Mouse (Mus musculus) spleen, adult 2 months (tissue): ENCODE data around the gene Smarcal1.

Experiments used
- CTCF ChIP-seq: fragments of 200-500 bp; IDR thresholded peaks from 2 replicates; pipeline ENCODE4 v1.5.1; 2011; ENCODE audit warnings: mild to moderate bottlenecking, inconsistent platforms; ENCODE audit not compliant: insufficient read depth, insufficient read length, insufficient replicate concordance; ENCODE audit errors: extremely low read depth
- POLR2A ChIP-seq: fragments of 200-500 bp; IDR thresholded peaks from 2 replicates; pipeline ENCODE4 v1.6.1; 2011; ENCODE audit warnings: low read depth, low read length, inconsistent platforms

DNA sequence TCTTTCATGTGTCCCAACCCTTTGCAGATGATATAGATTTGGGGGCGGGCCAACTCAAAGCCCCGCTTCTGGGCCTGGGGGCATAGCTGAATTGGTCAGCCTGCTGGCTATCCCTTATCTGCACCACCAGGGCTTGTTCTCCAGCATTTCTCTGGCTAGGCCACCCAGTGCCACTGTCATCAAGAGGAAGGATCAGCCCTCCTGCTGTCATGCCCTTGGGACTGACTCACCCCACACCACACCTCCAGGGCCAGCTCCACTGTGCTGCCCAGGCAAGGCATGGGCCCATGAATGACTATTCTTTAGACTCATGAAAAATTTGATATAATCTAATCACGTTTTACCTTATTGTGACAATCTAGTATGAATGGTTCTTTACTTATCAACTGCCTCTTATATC lies 26.6 kb upstream of the Smarcal1 start:
- no peak for TF ChIP-seq CTCF
- no peak for TF ChIP-seq POLR2A
